Mouse (Mus musculus) limb, embryonic 15.5 days (tissue): ENCODE measurements around the gene Il17ra. TPM values are rescaled to one million over a fixed set of nuclear protein-coding genes. Genes with fewer than 3 reads are reported as not detected.
A peak's percentile ranks its signal among the peaks of the same experiment; 100 is the strongest.

ENCODE experiments used
- ATAC-seq: fragments of 200-750 bp; cut with Nextera tagmentation; 2 replicates; pipeline ENCODE4 v1.8.0; 2017; ENCODE audit warnings: low read depth, moderate TSS enrichment; ENCODE audit not compliant: insufficient number of reproducible peaks, low FRiP score, low TSS enrichment
- H3K27ac ChIP-seq: fragments of 300-500 bp; sonication (generic); 2 replicates; pipeline ENCODE4 v1.5.1; 2015; ENCODE audit warnings: moderate library complexity, mild to moderate bottlenecking, inconsistent platforms
- H3K27me3 ChIP-seq: fragments of 300-500 bp; sonication (generic); 2 replicates; pipeline ENCODE4 v1.6.1; 2015; ENCODE audit warnings: inconsistent platforms
- H3K36me3 ChIP-seq: fragments of 300-500 bp; sonication (generic); 2 replicates; pipeline ENCODE4 v1.6.1; 2015; ENCODE audit warnings: inconsistent platforms
- H3K4me1 ChIP-seq: fragments of 300-500 bp; sonication (generic); 2 replicates; pipeline ENCODE4 v1.6.1; 2015; ENCODE audit warnings: inconsistent platforms
- H3K4me2 ChIP-seq: fragments of 300-500 bp; sonication (generic); 2 replicates; pipeline ENCODE4 v1.6.1; 2015; ENCODE audit warnings: mild to moderate bottlenecking, inconsistent platforms
- H3K4me3 ChIP-seq: fragments of 300-500 bp; sonication (generic); 2 replicates; pipeline ENCODE4 v1.5.1; 2015; ENCODE audit warnings: mild to moderate bottlenecking, inconsistent platforms
- H3K9ac ChIP-seq: fragments of 300-500 bp; sonication (generic); 2 replicates; pipeline ENCODE4 v1.6.1; 2015; ENCODE audit warnings: inconsistent platforms
- H3K9me3 ChIP-seq: fragments of 300-500 bp; sonication (generic); 2 replicates; pipeline ENCODE4 v1.6.1; 2016; ENCODE audit warnings: inconsistent platforms
- WGBS: fragments of 180-500 bp; shearing (Covaris S2); methylation state at CpG from one replicate; pipeline ENCODE4 v1.1.7; 2015; 5-methylcytosine and 5-hydroxymethylcytosine counted together
- polyA plus RNA-seq: library from polyadenylated mRNA; unstranded; fragments of >200 nt; fragmentation: Nextera tagmentation; extraction: Ambion mirVana; gene quantifications from 2 replicates; pipeline ENCODE4 v1.2.1, GENCODE M21; 2015

Il17ra gene
- polyA plus RNA-seq, 1 experiment from 2014 or later = 8.7 TPM

- Histone ChIP-seq H3K27ac (no peak overlapping the region), H3K4me3 (no peak overlapping the region), H3K9me3 (no peaks in the 10 kb centered on the region), H3K4me1 (no peaks in the 10 kb centered on the region), H3K36me3 (peaks cover 57% of the 10 kb centered on the region), H3K9ac (no peak overlapping the region), H3K4me2 (no peak overlapping the region), H3K27me3 (no peaks in the 10 kb centered on the region)
- WGBS = 91% methylated on average over 4 of the region's 4 CpGs
- no peak for ATAC-seq
Measured at GRCm38 (mm10) chr6:120516422-120516821, 53.4 kb downstream of the Il17ra start.

DNA sequence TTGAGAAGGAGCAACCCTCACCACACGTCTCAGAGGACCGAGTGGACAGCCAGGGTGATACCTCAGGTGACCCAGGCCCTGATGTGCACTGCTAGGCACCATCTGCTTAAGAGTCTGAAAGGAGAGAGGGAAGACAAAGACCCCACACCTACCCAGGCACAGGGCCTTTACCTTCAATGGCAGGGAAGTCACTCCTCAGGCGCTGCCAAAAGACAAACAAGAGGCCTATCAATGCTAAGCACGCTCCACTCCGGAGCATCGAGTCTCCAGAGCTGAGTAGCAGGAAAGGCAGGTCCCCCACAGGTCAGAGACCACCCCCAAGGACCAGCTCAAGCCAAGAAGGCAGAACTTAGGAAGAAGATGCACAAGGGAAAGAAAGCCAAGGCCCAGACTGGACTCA lies 53.8 kb downstream of the Il17ra start:
- no peaks in the 10 kb centered on the region for H3K9me3 ChIP-seq
- H3K4me2 ChIP-seq = no peak overlapping the region
- peaks cover 57% of the 10 kb centered on the region for H3K36me3 ChIP-seq
- no peaks in the 10 kb centered on the region for H3K27me3 ChIP-seq
- ATAC-seq = no peak
- H3K27ac ChIP-seq = no peak overlapping the region
- H3K9ac ChIP-seq = no peak overlapping the region
- H3K4me1 ChIP-seq = no peaks in the 10 kb centered on the region
- WGBS = 89% methylated on average over 6 of the region's 6 CpGs
- no peak overlapping the region for H3K4me3 ChIP-seq

GRCm38 (mm10) chr6:120517311-120517710 lies 54.3 kb downstream of the Il17ra start:
- Histone ChIP-seq H3K36me3 (peaks cover 60% of the 10 kb centered on the region), H3K9ac (no peak overlapping the region), H3K4me2 (no peak overlapping the region), H3K27ac (no peak overlapping the region), H3K27me3 (no peaks in the 10 kb centered on the region), H3K9me3 (no peaks in the 10 kb centered on the region), H3K4me1 (no peaks in the 10 kb centered on the region), H3K4me3 (no peak overlapping the region)
- WGBS = 86% methylated on average over 5 of the region's 5 CpGs
- ATAC-seq = no peak

- no peak overlapping the region for H3K4me3 ChIP-seq
- H3K4me1 ChIP-seq = no peaks in the 10 kb centered on the region
- WGBS = 75% methylated on average over 5 of the region's 5 CpGs
- H3K27me3 ChIP-seq = no peaks in the 10 kb centered on the region
- H3K4me2 ChIP-seq = no peak overlapping the region
- peaks cover 54% of the 10 kb centered on the region for H3K36me3 ChIP-seq
- H3K9ac ChIP-seq = no peak overlapping the region
- H3K9me3 ChIP-seq = no peaks in the 10 kb centered on the region
- no peak overlapping the region for H3K27ac ChIP-seq
- ATAC-seq = no peak
Measured at GRCm38 (mm10) chr6:120519647-120520046, 56.6 kb downstream of the Il17ra start.

GRCm38 (mm10) chr6:120524796-120525195 lies 61.7 kb downstream of the Il17ra start:
- 89% methylated on average over 5 of the region's 5 CpGs for WGBS
- no peak overlapping the region for H3K4me2 ChIP-seq
- no peaks in the 10 kb centered on the region for H3K27me3 ChIP-seq
- H3K4me3 ChIP-seq = no peak overlapping the region
- no peak overlapping the region for H3K27ac ChIP-seq
- H3K9ac ChIP-seq = no peak overlapping the region
- peaks cover 37% of the 10 kb centered on the region for H3K36me3 ChIP-seq
- no peaks in the 10 kb centered on the region for H3K9me3 ChIP-seq
- peaks cover 10% of the 10 kb centered on the region for H3K4me1 ChIP-seq
- no peak for ATAC-seq

DNA sequence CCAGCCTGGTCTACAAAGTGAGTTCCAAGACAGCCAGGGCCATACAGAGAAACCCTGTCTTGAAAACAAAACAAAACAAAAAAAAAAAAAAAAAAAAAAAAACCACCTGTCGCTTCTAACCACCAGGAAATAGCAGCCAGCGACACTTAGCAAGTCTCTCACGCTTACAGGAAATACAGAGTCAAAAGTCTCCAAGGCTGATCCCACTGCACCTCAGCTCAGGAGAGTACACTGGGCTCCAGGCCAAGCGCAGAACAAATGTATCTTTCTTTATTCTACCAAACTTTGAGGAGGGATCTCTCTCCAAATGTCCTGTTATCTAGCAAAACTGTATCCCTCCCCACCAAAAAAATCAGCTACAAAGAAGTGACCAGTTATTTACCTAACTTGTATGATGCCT lies 66.1 kb downstream of the Il17ra start:
- Histone ChIP-seq H3K27ac (no peak overlapping the region), H3K9ac (no peak overlapping the region), H3K27me3 (0 out of 2 replicates have a peak, but pooled peaks cover 5% of the 10 kb centered on the region), H3K4me2 (no peak overlapping the region), H3K4me1 (peaks cover 16% of the 10 kb centered on the region), H3K36me3 (peaks cover 5% of the 10 kb centered on the region; the same call in 1 of the 2 replicates), H3K9me3 (no peaks in the 10 kb centered on the region), H3K4me3 (no peak overlapping the region)
- ATAC-seq = no peak
- WGBS = 76% methylated on average over 4 of the region's 4 CpGs

DNA sequence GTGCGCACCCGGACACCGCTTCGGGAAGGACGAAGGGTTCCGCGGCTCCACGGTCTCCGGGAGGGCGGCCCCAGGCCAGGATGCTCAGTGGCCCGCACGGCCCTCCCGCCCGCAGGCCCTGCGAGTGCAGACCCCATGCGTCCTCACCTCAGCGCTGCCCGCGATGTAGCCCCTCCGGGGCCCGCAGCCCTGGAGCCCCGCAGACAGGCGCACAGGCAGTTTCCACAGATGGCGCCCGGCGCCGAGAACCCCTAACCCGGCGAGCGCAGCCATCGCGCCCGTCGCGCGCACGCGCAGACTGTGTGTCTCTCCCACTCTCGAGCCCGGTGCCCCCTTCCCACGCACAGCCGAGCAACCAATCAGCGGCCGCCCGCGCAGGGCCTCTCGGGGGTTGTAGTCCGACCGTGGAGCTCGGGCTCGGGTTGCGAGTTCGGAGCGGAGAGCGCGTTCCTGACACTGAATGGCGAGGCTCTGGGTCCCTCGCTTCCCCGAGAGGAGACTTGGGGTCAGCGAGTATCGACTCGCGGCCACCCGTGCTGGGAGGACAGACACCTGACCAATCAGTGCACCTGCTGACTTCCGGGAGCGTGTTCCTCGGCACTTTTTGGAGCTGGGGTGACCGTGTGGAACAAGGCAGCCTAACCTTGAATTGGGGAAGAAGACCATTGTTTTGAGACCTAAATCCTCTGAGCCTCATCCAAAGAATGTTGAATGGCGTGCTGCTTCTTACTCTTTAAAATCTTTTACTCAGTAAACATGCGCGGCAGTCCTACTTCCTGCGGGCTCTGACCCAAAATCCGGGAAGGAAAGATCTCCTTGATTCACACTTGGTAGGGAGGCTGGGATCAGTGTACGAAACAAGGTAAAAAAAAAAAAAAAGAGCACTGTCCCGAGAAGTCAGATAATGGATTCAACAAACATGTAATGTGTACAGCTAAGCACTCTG lies 68.2 kb downstream of the Il17ra start, which contains the start of gene Hdhd5:
Gene Hdhd5, minus strand, starts transcription at position 300 of the 946 bp plus-strand sequence.
- under 1% methylated on average over 74 of the region's 75 CpGs for WGBS
- Histone ChIP-seq H3K9me3 (no peaks in the 10 kb centered on the region), H3K4me2 (peak within 1 kb of the TSS; percentile 87), H3K9ac (peak within 1 kb of the TSS; percentile 89), H3K4me3 (peak within 1 kb of the TSS; percentile 96), H3K36me3 (0 out of 2 replicates have a peak, but pooled peaks cover 2% of the 10 kb centered on the region), H3K27ac (peak within 1 kb of the TSS; percentile 61), H3K4me1 (peaks cover 16% of the 10 kb centered on the region), H3K27me3 (0 out of 2 replicates have a peak, but pooled peaks cover 5% of the 10 kb centered on the region)
- ATAC-seq = peak; percentile 95

DNA sequence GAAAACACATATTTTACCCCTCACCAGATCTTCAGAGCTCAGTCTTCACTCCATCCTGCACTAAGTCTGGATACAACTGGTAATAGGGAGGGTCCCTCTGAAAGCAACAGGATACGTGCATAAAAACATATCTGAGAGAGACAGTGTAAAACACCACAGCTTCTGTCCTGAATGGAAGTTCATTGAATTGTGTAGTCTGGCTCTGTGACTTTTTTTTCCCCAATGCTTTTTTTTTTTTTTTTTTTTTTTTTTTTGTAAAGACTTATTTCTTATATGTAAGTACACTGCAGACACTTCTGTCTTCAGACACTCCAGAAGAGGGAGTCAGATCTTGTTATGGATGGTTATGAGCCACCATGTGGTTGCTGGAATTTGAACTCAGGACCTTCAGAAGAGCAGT lies 69.5 kb downstream of the Il17ra start:
- Histone ChIP-seq H3K9me3 (no peaks in the 10 kb centered on the region), H3K9ac (no peak overlapping the region), H3K4me3 (no peak overlapping the region), H3K4me2 (no peak overlapping the region), H3K36me3 (0 out of 2 replicates have a peak, but pooled peaks cover 2% of the 10 kb centered on the region), H3K27me3 (0 out of 2 replicates have a peak, but pooled peaks cover 5% of the 10 kb centered on the region), H3K27ac (no peak overlapping the region), H3K4me1 (peaks cover 16% of the 10 kb centered on the region)
- WGBS = 85% methylated on average over 1 of the region's 1 CpGs
- ATAC-seq = no peak

DNA sequence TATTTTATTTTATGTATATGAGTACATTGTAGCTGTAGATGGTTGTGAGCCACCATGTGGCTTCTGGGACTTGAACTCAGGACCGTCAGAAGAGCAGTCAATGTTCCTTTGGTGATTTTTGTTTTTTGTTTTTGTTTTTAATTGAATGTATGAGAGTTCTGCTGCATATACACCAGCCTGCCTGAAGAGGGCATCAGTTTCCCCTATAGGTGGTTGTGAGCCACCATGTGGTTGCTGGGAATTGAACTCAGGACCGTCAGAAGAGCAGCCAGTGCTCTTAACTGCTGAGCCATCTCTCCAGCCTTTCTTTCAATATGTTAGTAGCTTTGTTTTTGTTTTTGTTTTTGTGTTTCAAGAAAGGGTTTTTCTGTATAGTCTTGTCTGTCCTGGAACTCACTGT lies 73.3 kb downstream of the Il17ra start:
- H3K4me2 ChIP-seq = no peak overlapping the region
- WGBS = 77% methylated on average over 2 of the region's 2 CpGs
- peaks cover 10% of the 10 kb centered on the region for H3K4me1 ChIP-seq
- H3K27me3 ChIP-seq = 0 out of 2 replicates have a peak, but pooled peaks cover 5% of the 10 kb centered on the region
- H3K36me3 ChIP-seq = no peaks in the 10 kb centered on the region
- no peak overlapping the region for H3K4me3 ChIP-seq
- H3K9ac ChIP-seq = no peak overlapping the region
- H3K9me3 ChIP-seq = no peaks in the 10 kb centered on the region
- H3K27ac ChIP-seq = no peak overlapping the region
- ATAC-seq = no peak

Other genes with a start within 250 kb of the Il17ra start
- 0.40 and 0.77 TPM in 2 replicates for gene D330020A13Rik, start 168.9 kb upstream of the Il17ra start, polyA plus RNA-seq
- gene B4galnt3, start 168.7 kb upstream of the Il17ra start, polyA plus RNA-seq = 1.1 and 1.3 TPM in 2 replicates
- gene Kdm5a, start 99.1 kb upstream of the Il17ra start, polyA plus RNA-seq = 41.7 and 43.3 TPM in 2 replicates
- gene Ccdc77, start 98.9 kb upstream of the Il17ra start, polyA plus RNA-seq = 21.8 and 22.7 TPM in 2 replicates
- 0.05 TPM in 1 of 2 replicates, not detected in the other for gene Tmem121b, start 30.6 kb downstream of the Il17ra start, polyA plus RNA-seq
- gene Hdhd5, start 68.1 kb downstream of the Il17ra start, polyA plus RNA-seq = 16.2 and 16.9 TPM in 2 replicates
- 2.1 and 2.6 TPM in 2 replicates for gene Cecr2, start 203.1 kb downstream of the Il17ra start, polyA plus RNA-seq